Mouse (Mus musculus) small intestine, adult 2 months (tissue): ENCODE data around the gene Tnfrsf21. TPM values are rescaled to one million over a fixed set of nuclear protein-coding genes. Genes with fewer than 3 reads are reported as not detected.
A peak's percentile ranks its signal among the peaks of the same experiment; 100 is the strongest.

Source experiments
- H3K27ac ChIP-seq: fragments of 200-500 bp; 2 replicates; pipeline ENCODE4 v1.5.1; 2012; ENCODE audit warnings: low read depth, low read length, control low read depth, inconsistent platforms; ENCODE audit not compliant: insufficient read depth
- H3K27me3 ChIP-seq: fragments of 200-500 bp; 2 replicates; pipeline ENCODE4 v1.6.1; 2012; ENCODE audit warnings: mild to moderate bottlenecking, moderate library complexity, low read length, inconsistent platforms; ENCODE audit not compliant: control insufficient read depth, insufficient read depth
- H3K36me3 ChIP-seq: fragments of 200-500 bp; 2 replicates; pipeline ENCODE4 v1.6.1; 2012; ENCODE audit warnings: mild to moderate bottlenecking, low read length, control low read depth, inconsistent platforms; ENCODE audit not compliant: control insufficient read depth, insufficient read depth
- H3K4me1 ChIP-seq: fragments of 200-500 bp; 2 replicates; pipeline ENCODE4 v1.6.1; 2012; ENCODE audit warnings: low read length, inconsistent platforms, mixed read lengths; ENCODE audit not compliant: control insufficient read depth, insufficient read depth, insufficient read length
- H3K4me3 ChIP-seq: fragments of 200-500 bp; 2 replicates; pipeline ENCODE4 v1.5.1; 2012; ENCODE audit warnings: low read depth, mild to moderate bottlenecking, control low read depth, inconsistent platforms, low read length, moderate library complexity
- CTCF ChIP-seq: fragments of 200-500 bp; IDR thresholded peaks from 2 replicates; pipeline ENCODE4 v1.5.1; 2012; ENCODE audit warnings: low read depth, mild to moderate bottlenecking, control low read depth, inconsistent platforms, low read length, moderate library complexity, mixed read lengths; ENCODE audit not compliant: insufficient replicate concordance, insufficient read length; ENCODE audit errors: extremely low read depth
- POLR2A ChIP-seq: fragments of 200-500 bp; IDR thresholded peaks from 2 replicates; pipeline ENCODE4 v1.6.1; 2012; ENCODE audit warnings: low read depth, mild to moderate bottlenecking, control low read depth, inconsistent platforms, low read length, moderate library complexity
- WGBS: fragments of 180-500 bp; shearing (Covaris S2); methylation state at CpG from one replicate; pipeline ENCODE4 v1.1.7; 2018; 5-methylcytosine and 5-hydroxymethylcytosine counted together
- polyA plus RNA-seq: library from polyadenylated mRNA; depleted of rRNA; stranded (reverse); fragments of >200 nt; gene quantifications from 2 replicates; pipeline ENCODE4 v1.2.3, GENCODE M21; 2012; rRNA removed

Tnfrsf21 gene
- polyA plus RNA-seq, 1 experiment: 28.5 TPM

- WGBS: 85% methylated on average over 9 of the region's 9 CpGs
- H3K4me3 ChIP-seq: no peak overlapping the region
- H3K4me1 ChIP-seq: peaks cover 8% of the 10 kb centered on the region
- no peaks in the 10 kb centered on the region for H3K36me3 ChIP-seq
- H3K27ac ChIP-seq: peak overlapping the region; percentile 44; the same call in 1 of the 2 replicates
- TF ChIP-seq POLR2A (no peak), CTCF (no peak)
- no peaks in the 10 kb centered on the region for H3K27me3 ChIP-seq
Measured at GRCm38 (mm10) chr17:43137838-43138237, 121.5 kb downstream of the Tnfrsf21 start.

GRCm38 (mm10) chr17:43138356-43138755 lies 122.0 kb downstream of the Tnfrsf21 start:
- H3K4me3 ChIP-seq: no peak overlapping the region
- no peaks in the 10 kb centered on the region for H3K27me3 ChIP-seq
- WGBS: 26% methylated on average over 7 of the region's 7 CpGs
- peaks cover 8% of the 10 kb centered on the region for H3K4me1 ChIP-seq
- TF ChIP-seq CTCF (no peak), POLR2A (no peak)
- peak overlapping the region; percentile 44; the same call in 1 of the 2 replicates for H3K27ac ChIP-seq
- H3K36me3 ChIP-seq: no peaks in the 10 kb centered on the region

Other genes with a start within 250 kb of the Tnfrsf21 start
- gene Cd2ap, start 139.9 kb upstream of the Tnfrsf21 start, polyA plus RNA-seq: 8.3 and 17.9 TPM in 2 replicates